Mouse (Mus musculus): Measurements from ENCODE around the gene Plk1. TPM values are rescaled to one million over a fixed set of nuclear protein-coding genes. Genes with fewer than 3 reads are reported as not detected.

The Plk1 gene
- polyA plus RNA-seq, 1 experiment from 2014 or later = 25.0 TPM

GRCm38 (mm10) chr7:122132497-122133337 is 26.5 kb upstream of the Plk1 start, which contains the start of the genes Palb2 and Dctn5:
Gene Palb2, minus strand, starts transcription at chr7:122132985.
Gene Dctn5, plus strand, starts transcription at chr7:122133041.
- under 1% methylated on average over 54 of the region's 54 CpGs for WGBS
- Histone ChIP-seq H3K4me2 (replicated peaks; ENCODE audit: low read depth) (peak within 1 kb of the TSS; percentile 81), H3K27ac (ENCODE audit: low read depth, low read length) (0 out of 2 replicates have a peak within 1 kb of the TSS, but pooled peaks have one; percentile 36), H3K27me3 (replicated peaks; ENCODE audit: control insufficient read depth, insufficient read depth, low read length) (no peaks in the 10 kb centered on the region), H3K4me3 (ENCODE audit: low read depth, low read length) (peak within 1 kb of the TSS; percentile 84), H3K9me3 (ENCODE audit: control insufficient read depth) (no peaks in the 10 kb centered on the region), H3K4me1 (replicated peaks; ENCODE audit: control insufficient read depth, insufficient read depth, low read length) (no peaks in the 10 kb centered on the region), H3K36me3 (ENCODE audit: control insufficient read depth, insufficient read depth) (peaks cover 30% of the 10 kb centered on the region), H3K9ac (ENCODE audit: low read depth, low read length) (peak within 1 kb of the TSS; percentile 78)
- no peak for TF ChIP-seq CTCF (IDR thresholded peaks at IDR 0.05; ENCODE audit: low read depth)
- peak; percentile 98 for ATAC-seq

- H3K27ac ChIP-seq (ENCODE audit: low read depth, low read length) = 0 out of 2 replicates have a peak overlapping the region, but pooled peaks have one; percentile 36
- H3K9me3 ChIP-seq (ENCODE audit: control insufficient read depth) = no peaks in the 10 kb centered on the region
- ATAC-seq = peak; percentile 32; the same call in 1 of the 2 replicates
- peaks cover 35% of the 10 kb centered on the region for H3K36me3 ChIP-seq (ENCODE audit: control insufficient read depth, insufficient read depth)
- WGBS = 14% methylated on average over 8 of the region's 8 CpGs
- no peak for TF ChIP-seq CTCF (IDR thresholded peaks at IDR 0.05; ENCODE audit: low read depth)
- H3K4me2 ChIP-seq (replicated peaks; ENCODE audit: low read depth) = peak overlapping the region; percentile 81
- no peaks in the 10 kb centered on the region for H3K27me3 ChIP-seq (replicated peaks; ENCODE audit: control insufficient read depth, insufficient read depth, low read length)
- H3K4me1 ChIP-seq (replicated peaks; ENCODE audit: control insufficient read depth, insufficient read depth, low read length) = no peaks in the 10 kb centered on the region
- H3K4me3 ChIP-seq (ENCODE audit: low read depth, low read length) = peak overlapping the region; percentile 84
- H3K9ac ChIP-seq (ENCODE audit: low read depth, low read length) = peak overlapping the region; percentile 78
Measured at GRCm38 (mm10) chr7:122133338-122133625, 26.0 kb upstream of the Plk1 start.

- TF ChIP-seq CTCF (IDR thresholded peaks at IDR 0.05; ENCODE audit: low read depth) = peak; percentile 70
- Histone ChIP-seq H3K4me1 (replicated peaks; ENCODE audit: control insufficient read depth, insufficient read depth, low read length) (no peaks in the 10 kb centered on the region), H3K27ac (ENCODE audit: low read depth, low read length) (no peak overlapping the region), H3K4me2 (replicated peaks; ENCODE audit: low read depth) (no peak overlapping the region), H3K4me3 (ENCODE audit: low read depth, low read length) (no peak overlapping the region), H3K9me3 (ENCODE audit: control insufficient read depth) (no peaks in the 10 kb centered on the region), H3K9ac (ENCODE audit: low read depth, low read length) (no peak overlapping the region), H3K36me3 (ENCODE audit: control insufficient read depth, insufficient read depth) (peaks cover 53% of the 10 kb centered on the region), H3K27me3 (replicated peaks; ENCODE audit: control insufficient read depth, insufficient read depth, low read length) (no peaks in the 10 kb centered on the region)
- ATAC-seq = no peak
- 66% methylated on average over 10 of the region's 10 CpGs for WGBS
Measured at GRCm38 (mm10) chr7:122135070-122135469, 24.2 kb upstream of the Plk1 start.

GRCm38 (mm10) chr7:122137071-122137470 is 22.2 kb upstream of the Plk1 start:
- no peak for TF ChIP-seq CTCF (IDR thresholded peaks at IDR 0.05; ENCODE audit: low read depth)
- Histone ChIP-seq H3K9me3 (ENCODE audit: control insufficient read depth) (no peaks in the 10 kb centered on the region), H3K4me3 (ENCODE audit: low read depth, low read length) (no peak overlapping the region), H3K9ac (ENCODE audit: low read depth, low read length) (no peak overlapping the region), H3K4me1 (replicated peaks; ENCODE audit: control insufficient read depth, insufficient read depth, low read length) (no peaks in the 10 kb centered on the region), H3K36me3 (ENCODE audit: control insufficient read depth, insufficient read depth) (peaks cover 70% of the 10 kb centered on the region), H3K27ac (ENCODE audit: low read depth, low read length) (no peak overlapping the region), H3K27me3 (replicated peaks; ENCODE audit: control insufficient read depth, insufficient read depth, low read length) (no peaks in the 10 kb centered on the region), H3K4me2 (replicated peaks; ENCODE audit: low read depth) (no peak overlapping the region)
- ATAC-seq = no peak

GRCm38 (mm10) chr7:122138190-122138589 is 21.0 kb upstream of the Plk1 start:
- Histone ChIP-seq H3K4me3 (ENCODE audit: low read depth, low read length) (no peak overlapping the region), H3K9me3 (ENCODE audit: control insufficient read depth) (no peaks in the 10 kb centered on the region), H3K4me2 (replicated peaks; ENCODE audit: low read depth) (no peak overlapping the region), H3K4me1 (replicated peaks; ENCODE audit: control insufficient read depth, insufficient read depth, low read length) (no peaks in the 10 kb centered on the region), H3K27ac (ENCODE audit: low read depth, low read length) (no peak overlapping the region), H3K27me3 (replicated peaks; ENCODE audit: control insufficient read depth, insufficient read depth, low read length) (no peaks in the 10 kb centered on the region), H3K36me3 (ENCODE audit: control insufficient read depth, insufficient read depth) (peaks cover 80% of the 10 kb centered on the region), H3K9ac (ENCODE audit: low read depth, low read length) (no peak overlapping the region)
- TF ChIP-seq CTCF (IDR thresholded peaks at IDR 0.05; ENCODE audit: low read depth) = no peak
- no peak for ATAC-seq
- WGBS = 91% methylated on average over 5 of the region's 5 CpGs

- H3K4me3 ChIP-seq (ENCODE audit: low read depth, low read length) = no peak overlapping the region
- H3K27ac ChIP-seq (ENCODE audit: low read depth, low read length) = no peak overlapping the region
- H3K4me2 ChIP-seq (replicated peaks; ENCODE audit: low read depth) = no peak overlapping the region
- no peak for ATAC-seq
- no peaks in the 10 kb centered on the region for H3K4me1 ChIP-seq (replicated peaks; ENCODE audit: control insufficient read depth, insufficient read depth, low read length)
- H3K9ac ChIP-seq (ENCODE audit: low read depth, low read length) = no peak overlapping the region
- no peaks in the 10 kb centered on the region for H3K27me3 ChIP-seq (replicated peaks; ENCODE audit: control insufficient read depth, insufficient read depth, low read length)
- peaks cover 91% of the 10 kb centered on the region for H3K36me3 ChIP-seq (ENCODE audit: control insufficient read depth, insufficient read depth)
- H3K9me3 ChIP-seq (ENCODE audit: control insufficient read depth) = no peaks in the 10 kb centered on the region
- no peak for TF ChIP-seq CTCF (IDR thresholded peaks at IDR 0.05; ENCODE audit: low read depth)
Measured at GRCm38 (mm10) chr7:122140991-122141390, 18.2 kb upstream of the Plk1 start.
